ENCODE assay signal across 10 mouse cellular contexts in genomic region chr11:34681790-34682189, GRCm38 (mm10).
DNase-seq lines count a peak whose midpoint lies in the region; ATAC-seq and TF ChIP-seq lines count a peak whose summit lies in the region.
"Had no signal": no experiment of that assay in that cellular context is flagged by ENCODE, and none has a peak within 500 bp of the region (broad histone marks: within the 10 kb centered on the region; RNA-seq: fewer than 3 reads in every experiment).

No protein-coding gene starts in this region.

- no peak overlapping the region for H3K4me3 ChIP-seq in intestine, embryonic 14.5 days (ENCODE audit: low read depth, low read length)
- no peak overlapping the region for H3K4me3 ChIP-seq in intestine, embryonic 16.5 days (ENCODE audit: low read length)
- H3K4me3 ChIP-seq in G1E (ENCODE audit: low read depth, low read length), result no peak overlapping the region
- H3K4me3 ChIP-seq: layer of hippocampus, adult 2 months; neural tube, embryonic 13.5 days had no signal

- no peak overlapping the region for H3K4me2 ChIP-seq in intestine, embryonic 14.5 days (ENCODE audit: low read length)
- no peak overlapping the region for H3K4me2 ChIP-seq in intestine, embryonic 16.5 days (ENCODE audit: low read depth, low read length)
- H3K4me2 ChIP-seq: neural tube, embryonic 13.5 days had no signal

- H3K9me3 ChIP-seq in intestine, embryonic 14.5 days (ENCODE audit: control insufficient read depth, low read length), result peaks cover 6% of the 10 kb centered on the region; the same call in 1 of the 2 replicates
- H3K9me3 ChIP-seq in intestine, embryonic 16.5 days (ENCODE audit: control insufficient read depth, low read length), result no peaks in the 10 kb centered on the region; the same call in none of the 2 replicates
- H3K9me3 ChIP-seq in G1E (replicated peaks), result peaks cover 4% of the 10 kb centered on the region; the same call in 1 of the 2 replicates

- 54% methylated on average over 8 of the region's 8 CpGs for WGBS in intestine, embryonic 14.5 days
- WGBS in intestine, embryonic 16.5 days, result 53% methylated on average over 8 of the region's 8 CpGs

- TF ChIP-seq CTCF in G1E (IDR thresholded peaks at IDR 0.05; ENCODE audit: low read depth, low read length), result no peak

- DNase-seq in intestine, embryonic 14.5 days (ENCODE audit: low spot score), result no peak
- no peak for DNase-seq in G1E (ENCODE audit: low spot score)
- DNase-seq in embryo, embryonic 11.5 days (ENCODE audit: low read depth, low spot score), result peak; percentile 45
- no peak for DNase-seq in spleen, postnatal 36 days (ENCODE audit: low spot score in 2 of 2)
- DNase-seq in right cerebral cortex, postnatal 14 days, result no peak
- DNase-seq in left cerebral cortex, adult 8-10 months (ENCODE audit: low spot score in 2 of 2), result no peak

- no peak overlapping the region for H3K27ac ChIP-seq in intestine, embryonic 14.5 days (ENCODE audit: low read depth)
- H3K27ac ChIP-seq in intestine, embryonic 16.5 days (ENCODE audit: low read length), result no peak overlapping the region
- H3K27ac ChIP-seq: layer of hippocampus, adult 2 months; neural tube, embryonic 13.5 days had no signal

- peak; percentile 66; the same call in 1 of the 2 replicates for ATAC-seq in intestine, embryonic 14.5 days (replicated peaks; ENCODE audit: low FRiP score, low TSS enrichment, low read depth)
- ATAC-seq in intestine, embryonic 16.5 days, result no peak
- ATAC-seq in G1E (ENCODE audit: extremely low read depth, insufficient number of reproducible peaks, low FRiP score, poor library complexity, severe bottlenecking), result peak; percentile 70
- peak; percentile 29; the same call in 1 of the 2 replicates for ATAC-seq in megakaryocyte progenitor cell, adult 5-6 weeks (replicated peaks; ENCODE audit: poor library complexity)

- H3K4me1 ChIP-seq in intestine, embryonic 14.5 days (replicated peaks; ENCODE audit: control insufficient read depth, insufficient read depth, low read length), result no peaks in the 10 kb centered on the region
- no peaks in the 10 kb centered on the region for H3K4me1 ChIP-seq in intestine, embryonic 16.5 days (ENCODE audit: control insufficient read depth, insufficient read depth, low read length)
- H3K4me1 ChIP-seq in G1E (ENCODE audit: insufficient read depth, low read depth, low read length), result no peaks in the 10 kb centered on the region
- H3K4me1 ChIP-seq: neural tube, embryonic 13.5 days had no signal

- H3K27me3 ChIP-seq in intestine, embryonic 14.5 days (replicated peaks; ENCODE audit: control insufficient read depth, insufficient read depth, low read length), result no peaks in the 10 kb centered on the region
- no peaks in the 10 kb centered on the region for H3K27me3 ChIP-seq in intestine, embryonic 16.5 days (replicated peaks; ENCODE audit: control insufficient read depth, insufficient read depth, low read length)
- no peaks in the 10 kb centered on the region for H3K27me3 ChIP-seq in G1E (ENCODE audit: insufficient read depth, low read length)
- H3K27me3 ChIP-seq: neural tube, embryonic 13.5 days had no signal

- H3K36me3 ChIP-seq in intestine, embryonic 14.5 days (ENCODE audit: control insufficient read depth, insufficient read depth, low read length), result no peaks in the 10 kb centered on the region
- no peaks in the 10 kb centered on the region for H3K36me3 ChIP-seq in intestine, embryonic 16.5 days (ENCODE audit: control insufficient read depth, insufficient read depth, low read length)
- no peaks in the 10 kb centered on the region for H3K36me3 ChIP-seq in G1E (replicated peaks)
- H3K36me3 ChIP-seq: neural tube, embryonic 13.5 days had no signal

- H3K9ac ChIP-seq in intestine, embryonic 14.5 days (ENCODE audit: low read length), result no peak overlapping the region
- no peak overlapping the region for H3K9ac ChIP-seq in intestine, embryonic 16.5 days (ENCODE audit: low read depth, low read length)
- H3K9ac ChIP-seq: neural tube, embryonic 13.5 days had no signal
